Mouse (Mus musculus): Measurements from ENCODE around the gene Myt1l.

The Myt1l gene

DNA sequence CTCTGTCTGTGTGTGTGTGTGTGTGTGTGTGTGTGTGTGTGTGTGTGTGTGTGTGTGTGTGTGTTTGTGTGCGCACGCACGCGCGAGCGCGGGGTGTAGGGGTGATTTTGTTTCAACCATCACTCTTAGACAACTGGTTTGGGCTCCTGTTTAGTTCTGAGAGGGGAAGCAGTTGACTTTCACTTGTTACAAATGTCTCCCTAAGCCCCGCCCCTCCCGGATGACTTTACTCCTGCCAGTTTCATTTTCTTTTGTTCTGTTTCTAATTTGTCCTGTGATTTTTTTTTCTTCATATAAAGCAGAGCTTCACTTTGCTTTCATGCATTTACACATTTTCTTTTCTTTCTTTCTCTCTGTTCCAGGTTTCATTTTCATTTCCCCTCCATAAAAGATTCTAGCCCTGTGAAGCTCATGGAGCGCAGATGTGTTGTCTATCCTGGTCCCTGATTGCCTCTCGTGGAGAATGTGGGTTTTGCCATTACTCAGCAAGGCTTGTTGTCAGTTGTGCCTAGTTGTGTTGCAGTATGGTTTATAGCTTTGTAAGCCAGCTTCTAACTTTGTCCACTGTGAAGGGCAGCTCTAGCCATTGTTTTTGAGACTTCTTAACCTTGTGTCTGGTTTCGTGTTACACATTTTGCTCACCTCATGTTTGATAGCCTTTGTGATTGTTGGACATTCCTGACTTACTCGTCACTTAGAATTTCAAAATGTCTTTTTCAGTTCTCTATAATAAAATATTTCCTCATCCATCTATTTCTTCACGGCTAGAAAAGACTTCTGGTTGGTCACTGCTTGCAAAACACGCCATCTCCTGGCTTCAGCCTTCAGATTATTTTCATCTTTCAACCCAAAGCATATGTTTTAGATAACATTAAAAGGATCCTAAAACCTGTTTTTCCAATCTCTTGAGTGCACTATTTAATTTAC is 184.9 kb downstream of the Myt1l start:
- DNase-seq (ENCODE audit: low read depth, low spot score), result no peak

DNA sequence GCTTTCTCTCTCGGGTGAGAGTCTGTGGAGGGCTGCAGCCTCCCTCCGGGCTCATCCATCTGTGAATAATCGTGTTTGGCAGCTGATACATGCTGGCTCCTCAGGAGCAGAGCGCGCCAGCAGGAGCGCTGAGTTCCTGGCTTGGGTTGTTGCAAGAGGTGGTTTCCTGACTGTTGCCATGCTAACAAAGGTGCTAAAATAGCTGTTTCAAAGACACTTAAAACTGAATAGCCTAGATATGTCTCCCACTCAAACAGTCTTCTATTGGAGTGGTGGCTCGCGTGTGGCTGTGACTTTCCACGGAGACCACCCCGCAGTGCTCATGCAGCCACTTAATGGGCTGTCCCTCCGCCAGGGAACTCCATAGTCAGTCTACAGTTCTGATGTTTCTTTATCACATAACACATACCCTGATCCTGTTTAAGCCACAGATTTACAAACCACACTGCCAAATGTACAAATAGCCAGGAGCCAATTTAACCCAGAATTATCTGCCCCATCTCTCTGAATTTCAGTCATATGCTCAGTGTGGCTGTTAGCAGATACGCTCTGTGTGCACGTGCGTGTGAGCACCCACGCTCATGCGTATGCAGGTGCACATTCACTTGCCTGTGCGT is 195.6 kb downstream of the Myt1l start:
- no peak for DNase-seq (ENCODE audit: low read depth, low spot score)

DNA sequence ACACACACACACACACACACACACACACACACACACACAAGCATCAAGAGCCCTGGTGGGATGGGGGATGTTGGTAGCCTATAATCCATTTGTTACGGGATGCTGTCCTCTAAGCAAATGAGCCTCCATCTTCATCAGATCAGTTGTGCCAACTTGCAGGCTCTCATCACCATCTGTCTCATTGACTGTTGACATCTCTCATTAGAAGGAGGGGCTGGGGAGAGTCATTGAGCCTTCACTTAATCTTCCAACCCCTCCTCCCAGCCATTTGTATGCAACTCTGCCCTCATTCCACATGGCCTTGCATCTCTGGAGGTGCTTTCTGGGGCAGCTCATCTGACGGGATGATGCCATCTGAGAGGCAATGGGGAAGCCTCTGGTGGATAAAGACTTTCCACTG is 200.1 kb downstream of the Myt1l start:
- DNase-seq (ENCODE audit: low read depth, low spot score), result no peak

DNA sequence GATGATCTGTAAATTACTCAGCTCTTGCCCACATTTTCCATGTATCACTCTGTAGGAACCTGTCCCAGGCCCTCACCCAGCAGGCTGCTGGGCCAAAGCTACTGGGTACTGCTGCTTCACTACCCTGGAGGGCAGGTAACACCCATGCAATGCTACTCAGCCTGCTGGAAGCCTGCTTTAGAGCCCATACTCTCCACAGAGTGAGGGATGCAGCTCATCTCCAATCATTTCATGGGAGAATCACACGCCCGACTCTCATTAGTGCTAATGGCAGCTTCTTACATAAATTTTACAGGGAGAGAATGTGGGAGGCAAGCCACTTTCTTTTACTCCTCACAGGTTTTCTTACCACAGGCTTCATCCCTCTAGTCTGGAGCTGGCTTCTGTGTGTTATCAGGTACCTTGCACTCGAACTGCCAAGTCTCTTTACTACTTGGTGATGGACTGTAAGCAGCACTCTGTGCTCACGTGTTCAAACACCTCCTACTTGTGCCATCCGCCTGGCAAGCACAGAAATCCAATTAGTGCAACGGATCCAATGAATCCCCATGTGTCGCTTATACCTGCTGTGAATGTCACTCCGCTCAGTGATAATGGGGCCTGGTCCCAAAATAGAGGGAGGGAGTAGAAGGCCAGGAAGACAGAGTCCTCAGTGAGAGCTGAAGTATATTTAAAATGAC is 212.3 kb downstream of the Myt1l start:
- DNase-seq (ENCODE audit: low read depth, low spot score), result no peak

DNA sequence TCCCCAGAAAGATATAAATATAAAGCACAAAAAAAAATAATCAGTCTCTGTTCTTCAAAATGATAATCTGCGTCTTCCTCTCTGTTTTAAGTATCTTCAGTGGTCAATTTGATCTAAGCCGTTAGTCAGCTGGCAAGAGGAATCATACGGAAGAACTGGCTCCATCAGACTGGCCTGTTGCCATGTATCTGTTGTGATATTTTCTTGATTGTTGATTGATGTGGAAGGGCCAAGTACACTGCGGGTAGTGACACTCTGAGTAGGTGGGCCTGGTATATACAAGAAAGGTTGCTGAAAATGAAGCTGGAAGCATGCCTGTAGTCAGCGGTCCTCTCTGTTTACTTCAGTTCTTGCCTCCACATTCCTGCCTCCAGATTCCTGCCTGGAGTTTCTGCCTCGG is 213.0 kb downstream of the Myt1l start:
- DNase-seq (ENCODE audit: low read depth, low spot score), result no peak

DNA sequence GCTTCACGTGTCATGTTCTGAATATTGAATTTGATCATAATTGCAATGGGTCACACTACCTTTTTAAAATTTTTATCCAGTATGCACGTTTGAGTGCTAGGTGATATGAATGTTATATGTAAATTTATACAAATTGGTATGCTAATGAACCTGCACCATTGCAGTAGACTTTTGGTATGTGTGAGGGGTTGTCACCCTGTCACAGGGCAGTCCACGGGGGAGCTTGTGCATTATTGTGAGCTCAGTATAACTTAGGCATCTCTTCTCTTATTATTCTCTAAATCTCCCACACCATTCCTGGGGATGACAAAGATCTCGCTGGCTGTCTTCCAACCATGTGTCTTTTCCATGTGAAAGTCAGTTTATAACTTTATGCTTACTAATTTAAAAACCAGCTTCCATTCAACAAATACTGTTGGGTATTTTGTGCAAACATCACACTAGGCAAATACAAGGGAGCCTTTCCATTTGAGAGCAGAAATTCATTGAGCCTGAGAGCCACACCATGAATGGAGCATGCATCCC is 222.5 kb downstream of the Myt1l start:
- DNase-seq (ENCODE audit: low read depth, low spot score), result no peak

DNA sequence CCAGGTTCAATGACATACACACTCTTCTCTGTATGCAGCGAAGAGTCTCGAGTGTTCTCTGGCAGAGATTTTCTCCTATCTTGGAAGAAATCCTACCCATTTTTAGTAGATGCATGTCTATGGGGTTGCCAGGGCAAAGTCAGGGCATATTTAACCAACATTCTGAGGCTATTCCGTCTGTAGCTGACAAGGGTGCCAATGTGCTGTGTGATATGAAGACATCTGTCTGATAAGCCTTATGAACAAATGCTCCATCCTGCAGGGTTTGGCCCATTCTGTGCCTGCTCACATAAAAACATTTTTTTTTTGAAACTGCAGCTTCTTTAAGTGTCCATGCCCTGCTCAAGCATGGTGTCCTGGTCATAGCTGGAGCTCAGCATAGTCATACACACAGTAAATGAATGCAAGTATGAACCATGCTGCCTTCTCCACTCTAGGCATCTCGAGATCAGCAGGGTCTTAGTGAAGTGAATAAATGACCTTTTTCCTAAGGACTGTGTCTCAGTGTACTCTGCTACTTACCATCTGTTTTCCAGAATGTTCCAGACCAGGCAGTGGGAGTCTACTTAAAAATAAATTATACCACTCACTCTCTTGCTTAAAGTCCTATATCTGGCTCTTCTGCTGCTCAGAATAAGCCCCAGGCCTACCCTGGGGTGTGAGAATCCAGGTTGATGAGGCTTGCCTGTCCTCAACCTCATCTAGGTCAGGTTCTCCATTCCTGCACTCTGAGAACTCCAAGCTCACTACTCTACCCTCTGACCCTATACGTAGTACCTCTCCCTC is 227.1 kb downstream of the Myt1l start:
- no peak for DNase-seq (ENCODE audit: low read depth, low spot score)

DNA sequence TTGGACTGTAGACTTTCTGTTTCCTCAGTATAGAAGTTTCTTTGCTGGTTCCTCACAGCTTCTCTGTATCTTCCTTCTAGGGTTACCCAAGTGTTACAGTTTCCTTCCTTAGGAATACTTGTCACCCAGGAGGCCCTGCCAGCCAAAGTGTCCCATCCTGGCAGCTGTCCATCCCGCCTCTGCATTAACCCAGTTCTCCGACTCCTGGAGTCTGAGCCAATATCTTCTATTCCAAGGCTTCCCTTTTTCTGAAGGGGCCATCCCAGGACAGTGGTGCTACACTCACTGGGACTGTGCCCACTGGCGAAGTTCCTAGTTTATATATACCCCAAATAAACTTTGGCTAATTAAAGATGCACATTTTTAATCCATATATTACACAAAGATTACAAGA is 227.7 kb downstream of the Myt1l start:
- no peak for DNase-seq (ENCODE audit: low read depth, low spot score)

DNA sequence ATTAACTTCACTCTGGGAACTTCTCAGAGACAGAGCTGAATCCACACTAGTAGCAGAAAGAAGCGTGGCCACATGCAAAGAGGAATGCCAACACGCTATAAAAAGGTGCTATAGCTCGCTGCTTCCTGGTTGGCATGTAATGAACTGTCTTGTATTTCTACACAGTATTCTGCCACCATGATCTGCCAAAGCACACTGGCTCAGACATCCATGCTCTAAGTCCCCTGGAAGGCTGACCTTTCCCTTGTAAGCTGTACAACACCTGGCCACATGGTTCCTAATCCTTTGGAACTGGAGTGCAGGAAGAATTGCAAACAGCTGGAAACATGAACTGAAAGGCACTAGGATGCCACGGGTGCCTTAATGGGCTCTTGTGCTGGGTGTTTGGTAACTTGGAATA is 232.4 kb downstream of the Myt1l start:
- DNase-seq (ENCODE audit: low read depth, low spot score), result no peak

DNA sequence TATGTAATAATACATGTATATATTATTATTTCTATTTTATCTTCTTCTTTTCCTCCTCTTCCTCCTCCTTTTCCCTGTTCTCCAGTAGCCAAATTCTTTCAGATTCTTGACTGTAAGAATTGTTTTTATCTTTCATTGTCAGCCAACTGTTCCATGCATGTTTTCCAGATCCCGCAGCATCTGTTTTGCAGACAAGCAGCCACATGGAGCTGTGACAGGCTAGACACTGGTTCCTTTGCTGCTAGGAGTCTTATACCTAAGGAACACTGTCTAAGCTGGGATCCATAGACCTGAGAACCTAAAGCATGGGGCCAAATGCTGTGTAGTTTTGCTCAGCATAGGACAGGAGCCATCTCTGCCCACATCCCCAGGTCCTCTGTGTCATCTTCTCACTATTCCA is 238.0 kb downstream of the Myt1l start:
- no peak for DNase-seq (ENCODE audit: low read depth, low spot score)

DNA sequence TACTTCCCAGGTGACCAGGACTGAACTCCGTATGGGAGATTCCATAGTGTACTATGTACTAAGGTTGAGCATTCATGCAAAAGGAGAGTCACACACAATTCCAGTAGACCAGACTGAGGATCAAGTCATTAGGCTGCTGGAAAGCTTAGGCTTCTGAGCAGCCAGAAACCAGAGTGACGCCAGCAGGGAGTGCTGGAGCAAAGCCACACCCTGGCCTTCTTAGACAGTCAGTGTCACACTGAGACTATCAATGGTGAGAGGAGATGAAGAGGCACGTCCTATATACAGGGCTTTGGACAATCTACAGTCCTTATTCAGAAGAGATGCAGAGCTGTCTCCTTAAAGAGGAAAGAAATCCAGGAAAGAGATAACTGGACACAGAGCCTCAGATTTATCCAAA is 243.6 kb downstream of the Myt1l start:
- DNase-seq (ENCODE audit: low read depth, low spot score), result no peak

DNA sequence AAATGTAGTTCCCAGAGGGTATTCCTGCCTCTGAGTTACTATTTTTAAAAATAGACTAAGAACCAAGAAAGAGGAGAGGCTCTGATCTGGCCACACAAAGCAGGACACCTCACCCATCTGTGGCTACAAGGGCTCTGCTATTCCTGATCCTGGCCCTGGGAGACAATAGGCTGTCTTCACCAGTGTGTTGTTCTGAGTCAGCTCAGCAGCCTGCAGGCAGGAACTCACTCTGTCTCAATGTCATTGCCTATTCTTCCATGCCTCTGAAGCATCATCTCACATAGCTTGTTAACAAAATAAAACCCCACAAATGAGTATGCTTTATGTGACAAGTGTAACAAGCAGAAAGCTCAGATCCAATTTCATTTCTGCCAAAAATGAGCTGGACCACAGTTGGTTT is 244.2 kb downstream of the Myt1l start:
- no peak for DNase-seq (ENCODE audit: low read depth, low spot score)

DNA sequence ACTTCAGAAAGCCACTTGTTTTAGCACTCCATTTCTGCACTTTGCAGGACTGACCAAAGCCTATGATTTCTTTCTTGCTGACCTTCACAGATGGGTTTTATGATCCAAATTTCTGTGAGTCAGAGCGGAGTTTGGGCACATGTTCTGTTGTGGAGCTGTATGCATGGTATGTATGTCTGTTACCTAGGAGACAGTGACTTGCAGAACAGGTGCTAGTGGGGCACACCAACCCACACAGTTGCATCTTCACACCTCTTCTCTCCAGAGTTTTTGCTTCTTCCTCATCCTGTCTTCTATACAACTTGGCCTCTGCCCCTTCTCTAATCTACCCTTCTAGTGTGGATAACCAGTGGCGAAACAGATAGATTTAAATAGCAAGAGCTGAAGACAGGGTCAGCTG is 250.7 kb downstream of the Myt1l start:
- no peak for DNase-seq (ENCODE audit: low read depth, low spot score)

DNA sequence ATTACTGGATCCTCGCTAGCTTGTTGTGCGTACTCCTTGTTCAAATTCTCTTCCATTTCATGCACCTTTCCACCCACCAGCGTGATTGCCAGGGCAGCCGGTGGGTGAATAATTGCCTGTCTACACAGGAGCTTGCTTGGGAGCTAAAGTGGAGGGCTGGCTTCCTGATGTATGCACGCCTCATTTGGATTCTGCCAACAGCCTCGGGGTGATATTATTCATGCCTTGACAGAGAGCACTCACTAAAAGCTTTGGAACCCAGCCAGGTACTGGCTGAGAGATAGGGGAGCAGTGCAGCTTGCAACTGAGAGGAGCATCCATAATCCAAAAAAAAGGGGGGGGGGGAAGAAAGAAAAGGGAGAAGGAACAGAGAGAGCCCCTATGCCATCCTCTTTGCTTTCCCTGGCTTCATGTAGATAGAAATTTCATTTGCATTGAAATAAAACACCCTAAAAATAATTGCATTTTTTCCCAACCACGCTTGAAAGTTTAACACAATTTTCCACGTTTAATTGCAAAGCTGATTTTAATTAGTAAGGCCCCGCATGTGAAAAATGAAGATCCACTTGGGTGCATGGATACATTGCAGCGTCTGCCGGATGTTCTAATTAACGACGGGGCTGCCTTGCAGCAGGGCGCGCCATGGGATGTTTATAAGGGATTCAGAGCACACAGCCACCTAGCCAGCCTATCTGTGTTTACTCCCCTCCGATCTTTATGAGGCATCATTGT is 261.3 kb downstream of the Myt1l start:
- DNase-seq (ENCODE audit: low read depth, low spot score), result no peak

DNA sequence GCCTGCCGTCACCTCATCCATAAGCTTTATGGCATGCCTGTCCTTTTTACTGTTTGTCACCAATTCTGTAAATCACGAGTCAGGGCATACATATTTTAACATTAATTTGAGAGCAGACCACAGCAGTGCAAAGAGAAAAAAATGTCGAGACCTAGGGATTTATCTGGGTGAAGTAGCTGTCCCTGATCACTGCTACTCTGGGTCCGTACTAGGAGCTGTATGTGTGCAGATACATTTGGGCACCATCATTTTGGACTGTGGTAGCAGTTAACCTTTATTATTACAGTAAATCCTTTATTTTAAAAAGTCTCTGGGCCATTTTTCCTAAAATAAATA is 261.8 kb downstream of the Myt1l start:
- DNase-seq (ENCODE audit: low read depth, low spot score), result no peak

DNA sequence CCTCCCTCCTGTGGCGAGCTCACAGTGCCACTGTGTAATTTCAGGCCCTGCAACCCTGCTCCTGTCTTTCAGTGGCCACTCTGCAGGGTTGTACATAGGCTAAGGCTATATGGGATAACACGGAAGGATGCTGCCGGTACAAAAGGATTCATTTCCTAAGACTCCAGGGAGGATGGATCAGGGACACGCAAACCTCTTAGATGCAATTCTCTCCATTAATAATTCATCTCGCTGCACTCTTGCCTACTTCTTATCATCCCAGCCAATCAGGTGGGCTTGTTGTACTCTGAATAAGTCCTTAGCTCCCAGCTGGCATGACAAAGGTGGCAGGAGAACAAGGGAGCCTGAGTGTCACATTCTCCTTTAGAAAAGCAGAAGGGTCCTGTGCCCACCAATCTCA is 264.8 kb downstream of the Myt1l start:
- no peak for DNase-seq (ENCODE audit: low read depth, low spot score)

DNA sequence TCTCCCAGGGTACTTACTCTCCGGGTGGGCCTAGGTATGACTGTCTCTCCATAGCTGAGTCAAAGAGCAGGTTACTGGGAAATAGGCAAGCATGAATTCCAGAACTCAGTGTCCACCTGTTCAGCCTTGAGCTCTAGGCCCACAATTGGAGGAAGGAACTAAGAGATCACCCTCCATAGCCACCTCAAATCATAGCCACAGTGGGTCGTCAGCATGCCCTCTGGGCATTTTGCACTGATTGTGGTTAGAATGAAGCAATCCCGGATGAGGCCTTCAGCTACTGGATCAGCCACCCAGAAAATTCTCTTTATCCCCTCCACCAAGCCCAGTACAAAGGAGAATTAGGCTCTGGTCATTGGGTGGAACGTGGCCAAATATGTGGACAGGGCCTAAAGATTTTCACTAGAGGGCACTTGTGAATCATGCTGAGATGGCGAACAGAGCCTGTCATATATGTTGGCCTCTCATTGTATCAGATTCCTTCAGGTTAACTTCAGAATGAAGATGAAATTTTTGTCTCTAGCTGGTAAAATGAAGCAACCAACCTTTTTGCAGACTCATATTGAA is 267.0 kb downstream of the Myt1l start:
- DNase-seq (ENCODE audit: low read depth, low spot score), result no peak

DNA sequence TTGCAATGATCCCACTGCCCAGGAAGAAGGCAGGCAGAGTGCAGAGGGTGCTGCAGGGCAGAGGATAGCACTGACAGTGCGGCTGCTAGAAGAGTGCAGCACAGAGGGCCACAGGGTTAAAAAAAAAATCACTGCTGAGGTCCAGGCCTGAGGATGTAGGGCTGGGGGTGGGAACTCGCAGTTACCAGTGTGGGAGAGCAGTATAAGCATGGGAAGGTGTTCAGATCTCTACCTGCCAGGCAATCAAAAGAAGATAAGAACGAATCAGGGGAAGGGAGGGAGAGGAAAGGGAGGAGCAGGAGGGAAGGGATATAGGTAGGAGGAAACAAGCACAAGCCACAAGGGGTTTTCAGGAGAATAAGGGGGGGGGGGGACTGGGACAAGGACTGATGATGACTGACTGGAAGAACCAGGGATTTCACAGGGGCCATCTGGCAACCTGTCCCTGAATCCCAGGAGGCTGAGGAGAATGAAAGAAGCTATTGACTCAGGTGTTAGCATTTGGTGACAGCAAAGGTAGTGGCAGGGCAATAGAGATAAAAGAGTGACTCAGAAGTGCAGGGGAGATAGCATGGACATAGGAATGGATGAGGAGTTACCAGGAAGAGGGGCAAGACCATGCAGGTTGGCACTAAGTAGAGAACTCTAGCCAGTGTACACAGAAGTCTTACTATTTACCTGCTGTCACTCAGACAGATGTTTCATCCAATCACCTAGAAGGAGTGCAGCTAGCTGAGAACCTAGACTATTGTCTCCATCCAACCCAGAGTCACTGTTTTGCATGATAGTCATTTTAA is 270.6 kb downstream of the Myt1l start:
- no peak for DNase-seq (ENCODE audit: low read depth, low spot score)

DNA sequence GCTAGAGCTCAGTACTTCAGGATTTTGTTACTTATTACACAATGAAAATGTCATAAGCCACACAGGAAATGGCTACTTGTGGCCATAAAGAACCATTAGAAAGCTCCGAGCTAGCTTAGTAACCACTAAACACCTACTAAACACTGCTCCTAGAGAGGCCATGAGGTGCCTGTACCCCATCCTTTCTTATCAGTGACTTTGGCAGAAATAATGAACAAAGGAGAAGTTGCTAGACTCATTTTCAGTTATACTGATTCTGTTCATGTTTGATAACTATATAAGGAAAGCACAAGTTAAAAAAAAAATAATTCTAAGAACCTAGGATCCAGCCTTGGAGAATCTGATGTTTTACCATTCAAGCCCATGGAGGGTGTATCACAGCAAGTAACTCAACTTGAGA is 278.2 kb downstream of the Myt1l start:
- DNase-seq (ENCODE audit: low read depth, low spot score), result no peak

DNA sequence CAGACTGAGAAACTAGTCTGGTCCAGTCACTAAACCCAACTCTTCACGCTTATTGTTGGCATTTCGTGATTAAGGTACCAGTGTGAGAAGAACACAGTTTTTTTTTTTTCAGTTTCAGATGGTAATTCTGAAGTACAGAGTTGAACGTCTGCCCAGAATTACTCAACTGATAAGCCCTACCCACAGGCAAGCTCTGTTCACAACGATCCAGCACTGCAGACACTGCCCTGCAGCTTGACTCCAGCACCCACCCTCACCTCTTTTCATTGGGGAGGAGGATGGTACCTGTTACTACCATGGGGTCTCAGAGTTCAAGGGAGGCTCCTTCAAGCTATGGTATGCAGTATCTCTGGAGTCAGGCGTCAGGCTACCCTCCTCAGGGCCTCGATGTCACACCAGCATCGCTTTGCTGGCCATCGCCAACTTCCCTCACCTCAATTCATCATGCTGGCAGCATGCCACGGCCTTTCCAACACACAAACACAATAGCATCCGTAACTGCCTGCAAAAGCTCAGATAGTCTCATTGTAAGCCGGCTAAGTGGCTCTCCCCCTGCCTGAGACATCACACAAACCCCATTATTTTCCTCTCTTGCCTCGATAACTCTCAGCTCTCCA is 281.5 kb downstream of the Myt1l start:
- no peak for DNase-seq (ENCODE audit: low read depth, low spot score)

Measured in WW6 (cell line).